Mouse (Mus musculus) thymus, postnatal 0 days (tissue): Measurements from ENCODE around the gene Crebbp. TPM values are rescaled to one million over a fixed set of nuclear protein-coding genes. Genes with fewer than 3 reads are reported as not detected.
A peak's percentile ranks its signal among the peaks of the same experiment; 100 is the strongest.
"Not testable (repeated sequence)": the region's sequence is repeated elsewhere in the genome, so short reads cannot be mapped to it uniquely, and the experiment has no call there.

Experiments used
- DNase-seq: peaks from one replicate; pipeline ENCODE4 v3.0.0-alpha.2; 2015; ENCODE audit warnings: low spot score
- polyA plus RNA-seq: library from polyadenylated mRNA; unstranded; fragments of >200 nt; fragmentation: Nextera tagmentation; extraction: Ambion mirVana; gene quantifications from 2 replicates; pipeline ENCODE4 v1.2.1, GENCODE M21; 2015

Crebbp gene
- polyA plus RNA-seq, 1 experiment from 2014 or later, result 41.8 TPM

DNA sequence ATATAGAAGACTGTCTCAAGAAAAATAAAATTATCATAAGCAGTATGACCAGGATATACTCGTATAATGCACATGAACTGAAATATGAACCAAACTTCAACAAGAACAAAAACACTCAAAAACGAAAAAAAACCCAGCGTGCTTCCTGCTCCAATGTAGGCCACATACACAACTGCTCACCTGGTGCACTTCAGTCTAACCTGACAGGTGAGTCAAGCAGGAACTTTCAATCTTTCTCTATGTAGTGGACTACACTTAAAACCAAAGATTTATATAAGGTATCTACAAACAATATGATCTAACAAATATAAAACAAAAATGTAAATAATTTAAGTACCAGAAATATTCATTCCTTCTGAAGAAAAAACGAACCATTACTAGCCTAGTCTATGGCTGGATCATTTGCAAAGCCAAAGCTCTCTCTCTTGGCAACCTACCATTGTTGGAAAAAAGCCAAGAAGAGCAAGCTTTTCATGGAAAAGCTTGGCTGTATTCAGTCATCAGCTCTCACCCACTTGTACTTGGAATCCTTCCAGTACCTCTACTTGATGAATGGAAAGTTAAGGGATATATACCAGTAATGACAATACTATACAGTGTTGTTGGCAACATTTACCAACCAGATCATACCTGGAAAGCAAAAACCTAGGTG is 53.4 kb downstream of the Crebbp start:
- no peak for DNase-seq

DNA sequence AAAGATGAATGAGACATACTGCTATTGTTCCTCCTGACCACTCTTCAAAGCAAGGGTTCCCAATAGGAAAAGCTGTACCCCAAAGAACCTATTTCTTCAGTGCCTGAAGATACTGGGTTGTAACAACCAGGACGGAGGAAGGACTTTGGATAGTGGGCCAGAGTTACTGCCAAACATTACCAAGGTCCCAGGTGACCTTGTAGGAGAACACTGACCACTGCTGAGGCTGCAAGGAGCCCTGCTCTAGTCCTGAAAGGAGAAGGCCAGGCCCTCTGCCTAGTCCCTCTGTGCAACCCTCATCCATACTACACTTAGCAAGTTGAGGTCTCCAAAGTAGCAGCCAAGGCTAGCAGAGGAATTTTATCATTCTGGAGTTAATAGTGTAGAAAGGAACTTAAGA is 60.7 kb downstream of the Crebbp start:
- no peak for DNase-seq

DNA sequence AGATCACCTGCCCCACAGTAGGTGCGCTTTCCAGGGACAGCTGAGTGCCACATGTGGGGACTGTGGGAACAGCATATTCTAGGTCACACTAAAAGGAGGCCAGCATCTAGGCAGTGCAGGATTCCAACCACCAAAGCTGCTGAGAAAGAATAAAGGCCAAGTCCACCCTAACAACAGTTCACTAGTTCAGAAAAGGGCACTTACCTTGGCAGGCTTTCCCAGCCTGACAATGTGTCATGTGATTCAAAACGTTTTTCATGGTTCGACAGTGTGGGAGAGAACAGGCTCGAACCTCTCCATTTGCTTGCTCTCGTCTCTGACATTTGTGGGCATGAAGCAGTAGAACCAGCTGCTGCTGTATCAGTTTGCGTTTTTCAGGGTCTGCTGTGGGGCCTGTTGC is 75.3 kb downstream of the Crebbp start:
- no peak for DNase-seq

- no peak for DNase-seq
Observed at GRCm38 (mm10) chr16:4133754-4134153, 80.0 kb downstream of the Crebbp start.

DNA sequence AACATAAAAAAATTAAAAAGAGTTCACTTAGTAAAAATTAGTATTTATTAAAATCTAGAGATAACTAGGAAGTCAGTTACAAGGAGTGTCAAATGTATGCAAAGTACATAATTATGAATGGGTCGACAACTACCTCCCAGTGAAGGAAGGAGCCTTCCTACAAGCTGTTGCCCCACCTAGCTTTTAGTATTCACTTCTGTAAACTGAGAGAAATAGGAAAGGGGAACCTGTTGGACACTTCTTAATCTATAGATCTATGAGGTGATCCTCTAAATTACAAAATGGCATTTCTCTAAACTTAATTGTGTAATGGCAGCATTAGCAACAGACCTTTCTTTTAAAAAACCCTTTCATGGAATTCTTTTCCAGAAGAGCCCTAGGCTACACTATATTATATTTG is 84.9 kb downstream of the Crebbp start:
- DNase-seq, result no peak

DNA sequence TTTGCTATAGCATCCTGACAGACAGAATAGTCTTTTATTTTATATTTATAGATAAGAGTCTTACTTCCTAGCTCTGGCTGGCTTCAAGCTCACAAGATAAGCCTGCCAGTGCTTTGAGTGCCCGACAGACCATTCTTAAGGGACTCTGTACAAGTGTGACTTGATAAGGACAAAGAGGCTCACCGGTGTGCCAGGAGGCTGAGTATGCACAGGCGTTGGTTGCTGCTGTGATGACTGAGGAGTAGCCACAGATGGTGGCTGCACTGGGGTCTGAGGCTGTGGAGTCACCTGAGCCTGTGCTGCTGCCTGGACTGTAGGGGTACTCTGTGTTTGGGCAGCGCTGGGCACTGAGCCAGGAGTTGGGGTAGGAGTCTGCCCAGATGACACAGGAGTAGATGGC is 96.7 kb downstream of the Crebbp start:
- DNase-seq, result no peak

- DNase-seq, result no peak
Observed at GRCm38 (mm10) chr16:4100374-4100773, 113.4 kb downstream of the Crebbp start.

DNA sequence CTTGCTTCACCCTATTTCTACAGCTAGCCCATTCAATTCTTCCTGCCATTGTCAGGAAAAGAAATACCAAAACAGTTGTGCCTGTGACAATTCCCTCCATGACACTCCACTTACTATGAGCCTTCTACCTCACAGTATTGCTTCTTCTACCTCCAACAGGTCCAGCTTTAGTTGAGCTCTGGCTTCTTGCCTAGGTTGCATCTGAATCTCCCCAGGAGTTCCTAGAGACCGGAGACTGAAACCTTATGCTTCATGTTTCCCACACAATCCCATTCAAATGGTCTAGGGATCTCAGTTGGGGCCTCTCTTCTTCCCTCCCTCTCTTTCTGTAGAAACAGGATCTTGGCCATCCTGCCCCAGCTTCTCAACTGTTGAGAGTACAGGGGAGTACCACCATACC is 116.3 kb downstream of the Crebbp start:
- DNase-seq, result no peak

- no peak for DNase-seq
Observed at GRCm38 (mm10) chr16:4096898-4097297, 116.9 kb downstream of the Crebbp start.

DNA sequence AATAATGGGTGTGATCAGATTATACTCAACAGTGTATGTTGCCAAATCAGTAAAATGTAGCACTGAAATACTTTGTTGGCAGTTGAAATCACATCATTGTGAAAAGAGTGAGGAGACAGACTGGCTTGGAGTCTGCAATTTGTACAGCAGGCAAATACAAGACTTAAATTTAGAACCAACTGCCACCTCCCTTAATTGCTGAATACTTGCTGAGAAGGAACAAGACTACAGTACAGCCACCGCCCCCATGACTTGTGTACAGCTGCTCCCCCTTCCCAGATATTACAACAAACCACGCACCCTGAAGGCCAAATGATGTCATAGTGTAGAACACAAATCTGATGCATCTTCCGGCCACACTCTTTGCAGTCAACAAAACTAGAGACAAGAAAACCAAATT is 117.7 kb downstream of the Crebbp start:
- DNase-seq, result no peak

DNA sequence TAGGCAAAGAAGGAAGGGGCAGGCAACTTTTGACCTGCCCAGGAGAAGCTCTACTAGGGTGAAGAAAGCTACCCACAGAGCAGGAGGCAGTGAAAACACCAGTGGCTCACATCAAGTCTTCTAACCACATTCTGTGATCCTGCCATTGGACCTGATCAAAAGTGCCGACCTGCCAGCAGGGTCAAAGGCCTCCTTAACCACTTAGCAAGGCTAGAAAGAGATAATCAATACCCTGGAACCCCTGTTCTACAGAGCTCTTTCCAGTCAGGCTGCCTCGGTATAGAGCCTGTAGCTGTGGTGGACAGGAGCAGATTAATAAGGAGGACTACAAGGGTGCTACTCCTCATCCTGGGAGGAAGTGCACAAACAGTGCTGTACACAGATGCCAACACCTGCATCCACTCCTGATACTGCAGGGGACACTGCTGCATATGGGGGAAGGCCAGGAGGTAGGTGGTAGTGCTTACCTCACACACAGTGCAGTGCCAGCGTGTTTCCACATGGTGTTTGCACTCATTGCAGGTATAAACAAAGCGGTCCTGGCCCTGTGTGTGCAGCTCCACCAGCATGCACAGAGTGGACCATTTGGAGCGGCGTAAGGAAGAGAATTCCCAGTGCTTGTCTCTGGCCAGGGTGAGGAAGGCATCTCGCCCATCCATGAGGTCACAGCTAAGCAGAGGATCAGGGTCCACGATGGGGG is 126.4 kb downstream of the Crebbp start:
- DNase-seq, result no peak

GRCm38 (mm10) chr16:4085851-4086387 is 127.9 kb downstream of the Crebbp start:
- DNase-seq, result no peak

- no peak for DNase-seq
Observed at GRCm38 (mm10) chr16:4085051-4085450, 128.7 kb downstream of the Crebbp start.

DNA sequence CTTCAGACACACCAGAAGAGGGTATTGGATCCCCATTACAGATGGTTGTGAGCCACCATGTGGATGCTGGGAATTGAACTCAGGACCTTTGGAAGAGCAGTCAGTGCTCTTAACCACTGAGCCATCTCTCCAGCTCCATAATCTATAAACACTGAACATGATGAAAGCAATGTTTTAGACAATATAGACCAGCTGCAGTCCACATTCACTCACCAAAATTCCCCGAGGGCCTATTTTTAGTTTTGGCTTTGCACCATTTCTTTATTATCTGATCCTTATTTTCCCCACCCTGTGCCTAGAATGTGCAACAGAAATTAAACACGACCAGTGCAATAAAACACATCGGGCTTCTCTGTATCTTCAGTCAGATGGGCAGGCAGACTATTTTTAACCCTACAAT is 133.4 kb downstream of the Crebbp start:
- not testable (repeated sequence) for DNase-seq

DNA sequence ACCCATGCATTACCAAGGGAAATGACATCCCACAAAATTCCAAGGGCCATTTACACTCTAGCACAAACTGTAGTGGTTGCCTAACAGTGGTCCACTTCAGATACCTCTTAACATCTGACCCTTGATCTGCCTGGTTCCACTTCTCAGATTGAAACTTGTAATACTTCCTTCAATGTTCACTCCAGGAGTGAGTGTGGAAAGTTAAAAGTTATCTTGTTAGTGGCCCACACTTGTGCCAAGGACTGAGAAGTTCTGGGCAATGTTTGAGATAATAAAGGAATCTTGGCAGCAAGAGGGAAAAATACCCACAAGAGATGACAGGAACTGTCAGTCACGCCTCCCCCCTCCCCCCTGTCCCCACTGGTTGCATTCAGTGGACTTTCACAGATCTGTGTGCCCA is 134.1 kb downstream of the Crebbp start:
- no peak for DNase-seq

DNA sequence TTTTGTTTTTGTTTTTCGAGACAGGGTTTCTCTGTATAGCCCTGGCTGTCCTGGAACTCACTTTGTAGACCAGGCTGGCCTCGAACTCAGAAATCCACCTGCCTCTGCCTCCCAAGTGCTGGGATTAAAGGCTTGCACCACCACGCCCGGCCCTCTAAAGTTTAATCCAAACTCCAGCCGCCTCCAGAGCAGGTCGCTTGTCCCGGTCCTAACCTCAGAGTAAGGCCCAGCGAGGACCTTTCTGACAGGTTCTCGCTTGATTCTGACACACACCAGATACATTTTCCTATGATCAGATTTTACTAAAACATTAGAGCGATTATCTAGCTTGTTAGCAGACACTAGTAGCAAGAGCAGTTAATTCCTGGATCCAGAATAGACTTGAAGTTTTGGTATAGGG is 135.5 kb downstream of the Crebbp start:
- DNase-seq, result not testable (repeated sequence)

DNA sequence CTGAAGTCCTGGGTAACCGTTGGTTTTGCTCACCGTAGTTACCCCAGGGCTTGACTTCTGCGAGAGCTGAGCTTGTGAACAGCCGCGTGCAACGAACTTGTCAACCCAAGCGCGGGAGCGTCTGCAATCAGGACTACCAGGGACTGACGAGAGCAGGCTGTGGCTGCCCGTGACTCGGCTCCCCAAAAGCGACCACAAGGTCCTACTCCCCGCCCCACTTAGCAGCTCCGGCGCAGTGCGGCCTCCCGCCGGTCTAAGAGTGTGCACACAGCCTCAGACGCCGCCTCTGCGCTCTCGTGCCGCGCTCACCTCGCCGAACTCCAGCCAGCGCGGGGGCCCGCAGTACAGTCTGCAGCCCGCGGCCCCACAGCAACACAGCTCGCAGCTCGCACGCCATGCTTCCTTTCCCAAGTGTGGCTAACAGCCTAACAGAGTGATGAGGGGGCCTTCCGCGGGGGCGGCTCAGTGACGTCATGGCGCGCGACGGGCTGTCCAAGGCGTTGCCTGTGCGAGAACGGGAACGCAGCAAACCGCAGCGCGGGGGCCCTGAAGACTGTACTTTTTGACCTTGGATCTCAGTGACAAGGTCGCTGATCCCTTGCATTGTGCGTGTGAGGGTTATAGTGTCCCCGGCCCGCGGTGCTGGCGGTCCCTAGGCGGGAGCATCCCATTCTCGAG is 136.3 kb downstream of the Crebbp start, which contains the start of gene Trap1:
Trap1 (minus strand) TSS at position 444 of the 678 bp plus-strand sequence.
- peak; percentile 94 for DNase-seq

- DNase-seq, result peak; percentile 7
Observed at GRCm38 (mm10) chr16:4074836-4075235, 139.0 kb downstream of the Crebbp start.

GRCm38 (mm10) chr16:4074297-4074696 is 139.5 kb downstream of the Crebbp start:
- no peak for DNase-seq

DNA sequence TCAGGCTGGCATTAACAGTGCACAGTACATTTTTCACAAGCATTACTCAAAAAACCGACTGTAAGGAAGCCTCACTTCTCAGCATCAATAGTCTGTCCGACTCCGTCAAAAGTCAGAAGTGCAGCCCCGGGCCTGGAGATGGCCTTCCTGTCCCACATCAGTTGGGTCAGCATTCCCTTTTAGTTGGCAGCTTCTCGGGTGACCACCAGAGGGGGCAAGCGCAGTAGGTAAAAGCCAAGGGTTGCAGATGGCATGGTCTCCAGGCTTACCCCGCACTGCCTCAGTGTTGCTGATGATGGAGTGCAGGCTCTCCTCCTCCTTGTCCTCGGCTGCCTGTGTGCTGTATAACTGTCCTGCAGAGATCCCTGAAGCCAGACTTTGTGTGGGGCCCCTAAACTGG is 145.2 kb downstream of the Crebbp start:
- DNase-seq, result peak; percentile 42

- no peak for DNase-seq
Observed at GRCm38 (mm10) chr16:4064945-4065344, 148.9 kb downstream of the Crebbp start.

DNA sequence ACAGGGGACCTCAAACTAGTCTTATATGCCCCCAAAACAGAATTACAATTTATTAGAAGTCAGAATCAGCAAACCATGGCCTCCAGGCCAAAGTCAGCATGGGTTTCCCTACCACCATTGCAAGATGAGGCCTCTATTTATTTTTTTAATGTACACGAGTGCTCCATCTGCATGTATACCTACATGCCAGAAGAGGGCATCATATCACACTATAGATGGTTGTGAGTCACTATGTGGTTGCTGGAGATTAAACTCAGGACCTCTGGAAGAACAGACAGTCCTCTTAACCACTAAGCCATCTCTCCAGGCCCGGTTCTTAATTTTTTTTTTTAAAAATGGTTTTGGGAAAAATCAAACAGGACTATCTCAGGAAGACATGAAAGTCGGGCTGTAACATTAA is 160.0 kb downstream of the Crebbp start:
- DNase-seq, result no peak
